Mouse (Mus musculus): ENCODE measurements around the gene Twist1.

The Twist1 gene

DNA sequence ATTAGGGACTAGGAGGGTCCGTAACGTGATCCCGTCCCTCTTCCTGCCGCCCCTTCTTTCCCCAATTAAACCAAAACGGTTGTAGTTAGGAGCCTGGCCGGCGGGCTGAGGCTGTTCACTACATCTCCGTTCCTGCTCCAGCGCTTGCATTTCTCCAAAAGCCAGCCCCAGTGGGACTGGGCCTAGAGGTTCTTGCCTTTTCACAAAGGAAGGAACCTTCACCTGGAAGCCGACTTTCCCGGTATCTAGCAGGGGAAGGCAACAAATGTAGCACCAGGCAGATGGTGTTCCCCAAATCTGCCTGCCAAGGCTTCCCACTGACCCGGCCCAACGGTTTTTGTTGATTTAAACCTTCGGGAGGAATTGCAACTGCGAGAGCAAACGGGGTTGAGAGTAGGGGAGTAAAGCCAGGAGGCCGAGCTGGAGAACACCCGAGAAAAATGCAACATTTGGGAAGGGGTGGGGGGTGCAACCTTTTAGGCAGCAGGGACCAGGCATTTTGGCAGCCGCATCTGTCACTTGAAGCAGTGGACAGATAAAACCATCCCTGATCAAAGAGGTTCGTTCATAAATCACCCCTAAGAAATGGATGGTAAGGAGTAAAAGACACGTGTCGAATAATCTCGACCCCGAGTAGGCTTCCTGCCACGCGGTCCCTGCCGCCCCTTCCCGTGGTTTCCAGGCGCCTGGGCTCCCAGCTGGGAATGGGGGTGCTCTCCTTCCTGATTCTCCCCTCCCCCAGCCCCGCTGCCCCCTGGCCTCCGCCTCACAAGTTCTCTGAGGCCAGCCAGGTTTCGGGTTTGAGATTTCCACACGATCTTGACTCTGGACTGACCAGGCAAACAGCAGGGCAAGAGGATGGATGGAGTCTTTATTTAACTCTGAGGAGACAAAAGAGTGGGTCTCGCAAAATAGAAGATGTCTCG lies 9.3 kb downstream of the Twist1 start:
- no peak for DNase-seq

DNA sequence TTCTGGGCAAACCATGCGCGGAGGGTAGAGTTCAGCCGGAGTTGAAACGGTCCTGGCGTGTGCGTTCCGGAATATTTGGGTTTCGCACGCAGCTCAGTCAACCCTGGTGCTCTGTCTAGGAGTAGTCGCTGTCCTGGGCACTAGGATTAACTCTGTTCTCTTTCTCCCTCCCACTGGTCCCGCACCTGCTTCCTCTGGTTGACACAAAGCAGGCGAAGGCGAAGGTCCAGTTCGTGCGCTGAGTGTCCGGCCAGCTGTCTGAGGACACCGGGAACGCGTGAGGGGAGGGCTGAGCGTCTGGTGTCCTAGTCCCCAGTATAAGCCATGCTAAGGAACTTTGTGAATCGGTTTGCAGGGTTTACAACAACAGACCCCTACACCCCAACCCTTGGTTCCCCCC lies 10.0 kb downstream of the Twist1 start:
- no peak for DNase-seq

DNA sequence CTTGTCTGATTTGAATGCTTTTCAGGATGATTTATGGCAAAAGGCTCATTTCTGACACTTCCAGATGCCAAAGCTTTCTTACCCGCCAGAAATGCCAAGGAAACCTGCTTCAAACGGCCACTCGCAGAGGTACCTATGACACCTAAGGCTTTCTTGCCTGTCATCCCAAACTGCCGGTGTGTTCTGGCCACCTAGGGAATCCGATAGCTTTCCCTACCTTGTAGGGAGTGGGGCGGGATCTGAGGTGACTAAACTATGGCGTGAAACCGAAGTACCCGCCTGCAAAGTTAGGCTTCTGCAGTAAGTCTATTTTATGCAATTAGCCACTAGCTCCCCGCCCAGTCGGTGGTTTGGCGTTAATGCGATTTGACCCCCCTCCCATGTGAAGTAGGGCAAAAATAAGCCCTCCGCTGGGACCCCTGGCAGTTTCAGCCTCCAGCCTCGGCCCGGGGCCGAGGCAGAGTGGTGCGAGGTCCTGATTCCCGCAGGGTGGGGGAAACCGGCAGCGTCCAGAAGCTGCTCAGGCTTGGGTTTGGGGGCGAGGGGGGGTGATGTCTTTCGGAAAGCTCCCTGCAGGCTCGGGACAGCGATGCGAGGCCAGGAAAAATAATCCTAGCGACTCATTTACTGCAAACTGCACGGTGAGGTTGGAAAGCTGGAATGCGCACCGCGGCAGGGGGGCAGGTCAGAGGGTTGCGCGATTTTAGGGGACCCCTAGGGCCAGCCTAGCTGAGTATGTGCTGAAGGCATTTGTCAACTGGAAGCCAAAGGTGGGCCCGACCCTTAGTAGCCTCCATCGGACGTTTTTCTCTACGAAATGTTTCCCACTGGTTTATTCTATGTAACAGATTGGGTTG lies 10.8 kb downstream of the Twist1 start:
- no peak for DNase-seq

DNA sequence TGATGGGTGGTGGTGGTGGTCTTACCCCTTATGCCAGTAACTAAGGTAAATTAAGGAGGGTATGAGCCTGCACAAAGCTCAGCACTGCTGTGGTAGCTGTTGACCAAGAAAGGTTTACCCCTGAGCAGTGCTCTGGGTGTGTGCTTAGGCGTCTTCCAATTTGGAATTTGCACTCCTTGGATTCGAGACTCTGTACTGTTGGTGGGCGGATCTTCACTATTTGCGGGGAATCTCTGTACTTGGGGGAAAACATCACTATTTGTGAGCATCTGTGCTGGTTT lies 11.4 kb downstream of the Twist1 start:
- DNase-seq, result no peak

DNA sequence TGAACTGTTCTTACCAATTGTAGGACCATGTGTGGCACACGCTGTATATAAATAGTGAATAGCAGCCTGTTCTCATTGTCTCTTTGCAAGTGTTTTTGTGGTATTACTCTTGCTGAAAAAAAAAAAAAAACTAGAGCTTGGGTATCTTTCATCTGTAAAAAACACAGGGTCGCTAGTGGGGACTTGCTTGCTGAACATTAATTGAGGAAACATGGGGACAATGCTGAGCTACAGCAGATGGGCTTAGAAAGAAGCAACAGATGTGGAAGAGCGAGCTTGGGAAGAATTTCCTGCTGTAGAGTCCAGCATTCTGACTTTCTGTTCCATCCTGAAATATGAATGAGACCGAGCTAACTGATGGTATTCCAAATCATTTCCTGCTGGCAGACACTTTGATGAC lies 22.7 kb downstream of the Twist1 start:
- DNase-seq, result no peak

DNA sequence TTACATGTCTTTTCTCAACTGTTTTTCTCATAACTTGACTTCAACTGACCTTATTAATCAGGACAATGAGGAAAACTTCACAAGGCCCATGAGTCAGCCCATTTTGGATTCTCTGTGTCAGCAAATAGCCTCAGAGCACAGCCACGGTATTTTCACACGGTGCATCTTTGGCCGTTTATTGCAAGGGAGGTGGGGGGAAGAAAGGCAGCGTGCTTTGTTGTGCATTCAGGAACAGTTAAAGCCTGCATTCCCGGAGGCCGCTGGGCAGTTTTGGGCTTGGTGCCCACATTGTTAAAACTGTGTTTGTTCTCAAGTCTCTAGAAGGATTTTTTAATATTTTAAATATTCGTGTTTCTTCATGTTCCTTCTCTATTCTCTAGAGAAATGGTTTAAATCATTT lies 24.0 kb downstream of the Twist1 start:
- no peak for DNase-seq

DNA sequence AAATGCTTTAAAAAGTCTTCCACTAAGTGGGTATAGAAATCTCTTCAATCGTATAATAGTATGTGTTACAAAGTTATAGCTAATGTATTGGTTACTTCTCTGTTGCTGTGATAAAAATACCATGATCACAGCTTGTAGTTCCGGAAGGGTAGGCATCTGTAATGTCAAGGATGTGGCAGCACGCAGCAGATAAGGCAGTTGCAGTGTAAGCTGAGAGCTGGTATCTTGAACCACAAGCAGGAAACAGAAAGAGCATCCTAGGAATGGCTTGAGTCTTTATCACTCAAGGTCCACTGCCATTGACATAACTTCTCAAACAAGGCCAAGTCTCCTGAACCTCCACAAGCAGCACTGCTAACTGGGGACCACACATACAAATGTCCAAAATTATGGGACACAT lies 35.7 kb downstream of the Twist1 start:
- no peak for DNase-seq

Data from kidney, postnatal 25 days (tissue).